Mouse (Mus musculus) fibroblast of lung, adult 2 months (primary cell): ENCODE data around the gene Zfp830.

Experiments
- DNase-seq: peaks from one replicate; pipeline ENCODE4 v3.0.0-alpha.2; 2011; ENCODE audit warnings: low read depth

Gene Zfp830

DNA sequence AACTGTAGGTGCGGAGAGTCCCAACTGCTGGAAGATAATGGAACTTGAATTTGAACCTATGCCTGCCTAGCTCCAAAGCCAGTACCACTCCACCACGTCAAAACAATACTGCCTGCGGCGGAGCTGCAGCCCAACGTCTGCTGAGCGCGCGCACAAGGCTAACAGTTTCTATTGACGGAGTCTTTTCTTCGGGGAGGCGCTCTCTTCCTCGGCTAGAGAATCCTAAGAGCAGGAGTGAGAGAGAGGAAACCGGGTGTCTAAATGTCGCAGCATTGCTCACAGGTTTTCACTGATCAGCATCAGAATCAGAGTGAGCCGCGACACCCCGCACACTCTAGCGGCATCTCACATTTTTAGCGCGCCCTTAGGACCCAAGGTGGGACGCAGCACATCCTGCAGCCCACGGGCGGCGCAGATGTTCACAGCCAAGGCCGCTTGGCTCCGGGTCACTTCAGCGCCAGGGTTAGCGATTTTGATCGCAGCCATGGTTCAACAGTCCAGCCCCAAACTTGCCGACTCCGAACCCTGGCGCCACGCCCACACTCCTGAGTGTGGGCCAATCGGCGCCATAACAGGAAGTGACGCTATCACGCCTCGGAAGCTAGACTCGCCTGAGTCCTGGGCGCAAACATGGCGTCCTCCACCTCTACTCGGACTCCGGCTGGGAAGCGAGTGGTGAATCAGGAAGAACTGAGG lies at the start of gene Zfp830, which contains the start of gene Cct6b:
TSS of gene Zfp830 (plus strand) at position 604 of the 696 bp plus-strand sequence.
TSS of gene Cct6b (minus strand) at position 580 of the 696 bp plus-strand sequence.
- DNase-seq = peak; percentile 82

DNA sequence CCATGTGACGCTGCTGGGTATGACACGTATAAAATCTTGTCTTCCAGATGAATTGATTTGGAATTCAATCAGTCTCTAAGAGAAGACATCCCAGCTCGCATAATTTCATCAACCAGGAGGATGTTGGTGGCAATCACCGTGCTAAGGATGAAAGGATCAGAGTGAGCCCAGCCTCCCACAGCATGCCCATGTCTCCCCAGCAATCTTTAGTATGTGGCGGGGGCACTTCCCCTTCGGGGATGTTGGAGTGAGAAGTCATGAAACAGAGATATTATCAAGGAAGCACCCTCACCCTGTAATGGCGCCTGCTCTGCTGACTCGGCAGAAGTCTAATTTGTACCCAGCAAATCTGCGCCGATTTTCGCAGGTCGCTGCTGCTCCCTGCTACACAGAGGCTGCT lies 44.9 kb upstream of the Zfp830 start:
- DNase-seq = no peak

DNA sequence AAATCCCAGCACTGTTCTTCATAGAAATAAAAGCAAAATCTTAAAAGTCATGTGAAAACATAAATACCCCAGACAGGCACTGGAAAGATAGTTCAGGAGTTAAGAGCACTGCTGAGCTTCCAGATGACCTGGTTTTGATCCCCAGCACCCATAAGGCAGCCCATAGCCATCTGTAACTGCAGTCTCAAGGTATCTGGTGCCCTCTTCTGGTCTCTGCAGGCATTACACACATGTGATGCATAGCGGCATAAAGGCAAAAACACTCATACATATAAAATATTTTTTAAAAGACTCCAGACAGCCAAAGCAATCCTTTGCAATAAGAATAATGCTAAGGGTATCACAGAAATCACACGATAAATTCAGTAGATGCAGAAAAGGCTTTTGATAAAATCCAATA lies 37.3 kb upstream of the Zfp830 start:
- DNase-seq = no peak

DNA sequence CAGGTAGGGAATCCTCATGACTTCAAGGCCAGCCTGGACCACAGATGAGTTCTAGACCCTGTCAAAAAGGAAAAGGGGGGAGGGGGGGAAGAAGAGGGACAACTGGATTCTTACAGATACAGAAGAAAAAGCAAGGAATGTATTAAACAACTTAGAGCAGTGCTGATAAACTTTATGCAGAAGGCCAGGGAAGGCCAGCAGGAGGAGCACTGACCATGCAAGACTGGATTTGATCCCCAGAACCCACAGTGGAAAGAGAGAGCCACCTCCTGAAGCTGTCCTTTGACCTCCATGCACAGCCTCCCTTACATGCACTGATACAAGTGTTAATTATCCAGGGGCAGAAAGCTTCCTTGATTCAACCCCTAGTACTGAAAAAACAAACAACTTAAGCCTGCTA lies 29.9 kb upstream of the Zfp830 start:
- no peak for DNase-seq

DNA sequence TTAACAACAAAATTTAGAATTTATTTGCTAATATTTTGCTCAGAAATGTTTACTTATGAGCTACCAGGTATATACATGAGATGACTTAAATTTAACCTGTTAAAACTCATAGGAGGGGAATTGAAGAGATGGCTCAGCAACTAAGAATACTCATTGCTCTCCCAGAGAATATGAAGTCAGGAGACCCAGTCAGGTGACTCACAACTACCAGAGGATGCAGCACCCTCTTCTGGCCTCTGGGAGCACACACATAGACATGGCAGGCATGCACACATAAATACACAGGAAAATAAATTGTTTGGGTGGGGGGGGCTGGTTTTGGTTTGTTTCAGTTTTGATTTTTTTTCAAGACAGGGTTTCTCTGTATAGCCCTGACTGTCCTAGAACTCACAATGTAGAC lies 25.1 kb upstream of the Zfp830 start:
- no peak for DNase-seq

DNA sequence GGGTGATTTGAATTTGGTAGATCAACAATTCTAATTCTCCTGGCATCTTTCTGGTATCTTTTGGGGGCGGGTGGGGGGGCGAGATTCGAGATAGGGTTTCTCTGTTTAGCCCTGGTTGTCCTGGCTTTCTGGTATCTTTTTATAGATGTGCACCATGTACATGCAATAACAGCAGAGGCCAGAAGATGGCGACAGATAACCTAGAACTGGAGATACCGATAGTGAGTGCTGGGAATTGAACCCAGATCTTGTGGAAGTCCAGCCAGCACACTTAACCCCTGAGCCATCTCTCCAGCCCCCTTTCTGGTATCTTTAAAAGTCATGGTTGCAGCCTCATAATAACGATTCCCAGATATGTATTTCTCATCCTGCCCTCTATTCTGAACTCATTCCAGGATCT lies 18.0 kb upstream of the Zfp830 start:
- no peak for DNase-seq

DNA sequence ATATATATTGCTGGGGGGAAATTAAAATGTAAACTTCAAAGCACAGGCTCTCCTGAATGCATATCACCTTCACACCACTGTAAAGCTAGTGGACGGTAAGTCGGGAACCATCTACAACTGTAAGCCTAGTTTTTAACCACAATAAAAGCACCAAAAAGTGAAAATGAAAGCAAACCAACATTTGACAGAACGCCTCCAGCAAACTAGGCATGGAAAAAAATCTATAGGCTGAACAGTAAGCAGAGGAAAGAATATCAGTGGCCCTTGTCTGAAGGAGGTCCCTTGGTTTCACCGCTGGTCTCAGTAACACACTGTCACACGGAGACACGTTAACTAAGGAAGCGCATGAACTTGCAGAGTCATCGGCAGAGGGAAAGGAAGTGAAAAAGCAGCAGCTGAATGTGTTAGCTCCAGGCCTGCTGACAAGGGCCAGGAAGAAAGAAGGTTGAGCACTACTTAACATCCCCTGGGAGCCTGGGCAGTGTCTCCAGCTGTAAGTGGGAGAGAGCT lies 17.2 kb upstream of the Zfp830 start:
- no peak for DNase-seq

DNA sequence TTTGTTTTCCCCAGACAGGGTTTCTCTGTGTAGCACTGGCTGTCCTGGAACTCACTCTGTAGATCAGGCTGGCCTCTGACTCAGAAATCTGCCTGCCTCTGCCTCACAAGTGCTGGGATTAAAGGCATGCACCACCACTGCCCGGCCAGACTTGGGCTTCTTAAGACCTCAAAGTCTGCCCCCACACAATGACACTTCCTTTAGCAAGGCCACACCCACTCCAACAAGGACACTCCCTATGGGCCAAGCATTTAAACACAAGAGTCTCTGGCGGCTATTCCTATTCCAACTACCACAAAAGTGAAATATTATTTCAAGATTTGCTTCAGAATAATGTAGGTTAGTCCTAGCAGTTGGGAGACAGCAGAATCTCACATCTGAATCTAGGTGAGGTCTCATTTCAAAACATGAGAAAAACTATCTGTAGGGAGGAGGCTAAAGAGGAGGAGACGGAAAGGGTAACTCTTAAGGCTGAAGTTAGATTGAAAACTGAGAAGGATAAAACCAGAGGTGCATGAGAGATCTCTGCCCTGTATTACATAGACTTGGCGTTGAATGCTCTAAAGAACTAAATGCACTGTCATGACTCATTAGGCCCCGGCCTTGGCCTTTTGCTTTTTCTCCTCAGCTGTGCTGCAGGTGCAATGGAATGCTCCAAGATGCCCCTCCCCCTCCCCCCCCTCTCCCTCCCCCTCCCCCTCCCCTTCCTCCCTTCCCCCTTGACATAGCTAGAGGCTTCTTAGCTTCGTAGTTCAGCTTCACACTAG lies 11.6 kb upstream of the Zfp830 start:
- no peak for DNase-seq

DNA sequence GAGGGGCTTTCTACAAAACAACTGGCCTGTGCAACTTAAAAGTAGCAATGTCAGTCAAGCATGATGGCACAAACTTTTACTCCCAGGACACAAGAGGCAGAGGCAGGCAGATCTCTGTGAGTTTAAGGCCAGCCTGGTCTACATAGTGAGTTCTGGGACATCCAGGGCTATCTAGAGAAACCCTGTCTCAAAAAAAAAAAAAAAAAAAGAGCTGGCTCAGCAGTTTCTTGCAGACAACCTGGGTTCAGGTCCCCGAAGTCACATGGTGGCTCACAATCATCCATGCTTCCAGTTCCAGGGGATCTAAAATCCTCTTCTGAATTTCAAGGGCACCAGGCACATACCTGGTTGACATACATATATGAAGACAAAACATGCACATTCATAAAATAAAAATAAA lies 8.2 kb upstream of the Zfp830 start:
- DNase-seq = no peak

DNA sequence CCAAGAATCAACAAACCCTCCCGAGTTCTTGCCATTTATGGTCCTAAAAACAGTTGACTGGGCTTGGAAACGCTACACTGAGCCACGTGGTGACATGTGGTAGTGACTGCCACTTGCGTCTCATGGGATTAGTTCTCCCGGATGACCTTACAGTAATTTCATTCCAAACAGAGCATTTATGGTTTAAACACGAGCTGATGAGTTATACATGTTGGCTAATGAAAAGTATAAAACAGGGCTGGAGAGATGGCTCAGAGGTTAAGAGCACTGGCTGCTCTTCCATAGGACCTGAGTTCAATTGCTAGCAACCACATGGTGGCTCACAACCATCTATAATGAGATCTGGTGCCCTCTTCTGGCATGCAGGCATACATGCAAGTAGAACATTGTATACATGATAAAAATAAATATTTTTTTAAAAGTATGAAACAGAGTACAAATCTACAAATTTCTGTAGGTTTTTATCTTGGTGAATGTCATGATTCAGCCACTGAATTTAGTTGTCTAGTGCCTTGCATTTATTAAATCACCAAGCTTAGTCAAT lies 1.8 kb upstream of the Zfp830 start:
- no peak for DNase-seq

DNA sequence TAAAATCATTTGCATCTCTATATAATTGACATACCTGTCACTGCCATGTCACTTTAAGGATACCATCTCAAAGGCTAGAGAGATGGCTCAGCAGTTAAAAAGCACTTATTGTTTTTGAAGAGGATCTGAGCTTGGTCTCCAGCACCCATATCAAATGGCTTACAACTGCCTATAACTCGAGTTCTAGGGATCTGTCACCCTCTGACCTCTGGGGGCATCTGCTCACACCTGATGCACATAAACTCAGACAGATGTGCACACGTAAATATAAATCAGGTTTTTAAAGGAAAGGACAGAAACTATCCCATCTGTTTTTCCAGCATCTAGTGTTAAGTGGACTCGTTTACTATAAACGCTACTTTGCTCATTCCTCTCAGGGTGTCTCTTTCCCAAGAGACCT lies 884 bp upstream of the Zfp830 start:
- DNase-seq = no peak

DNA sequence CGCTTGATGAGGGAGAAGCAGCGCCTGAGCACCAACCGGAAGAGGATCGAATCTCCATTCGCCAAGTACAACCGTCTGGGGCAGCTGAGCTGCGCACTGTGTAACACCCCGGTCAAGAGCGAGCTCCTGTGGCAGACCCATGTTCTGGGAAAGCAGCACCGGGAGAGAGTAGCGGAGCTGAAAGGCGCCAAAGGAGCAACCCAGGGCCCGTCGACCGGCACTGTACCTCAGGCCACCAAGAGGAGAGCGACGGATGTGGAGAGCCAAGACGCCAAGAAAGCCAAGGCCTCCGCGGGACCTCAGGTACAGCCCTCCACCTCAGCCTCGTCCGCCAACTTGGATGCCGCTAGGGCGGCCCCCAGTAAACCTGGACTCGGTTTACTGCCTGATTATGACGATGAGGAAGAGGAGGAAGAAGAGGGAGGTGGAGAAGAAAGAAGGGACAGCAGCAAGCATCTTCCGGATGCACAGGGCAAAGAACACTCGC lies 336 bp downstream of the Zfp830 start:
- no peak for DNase-seq

DNA sequence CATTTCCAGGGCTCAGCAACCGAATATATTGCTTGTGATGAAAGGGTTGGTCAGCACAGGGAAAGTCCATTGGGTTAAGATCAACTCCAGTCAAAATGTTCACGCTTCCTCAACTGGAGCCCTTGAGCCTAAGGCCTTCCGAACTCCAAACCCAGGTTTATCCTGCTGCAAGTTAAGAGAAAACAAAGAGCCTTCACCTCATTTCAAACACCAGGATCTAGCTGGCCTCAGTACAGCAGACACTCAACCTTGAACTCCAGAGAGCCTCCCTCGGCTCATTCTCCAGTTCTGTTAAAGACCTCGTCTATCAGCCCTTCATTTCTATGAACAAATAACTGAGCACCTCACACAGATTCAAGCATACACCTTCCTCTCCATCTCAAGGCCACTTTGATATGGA lies 16.0 kb downstream of the Zfp830 start:
- no peak for DNase-seq

DNA sequence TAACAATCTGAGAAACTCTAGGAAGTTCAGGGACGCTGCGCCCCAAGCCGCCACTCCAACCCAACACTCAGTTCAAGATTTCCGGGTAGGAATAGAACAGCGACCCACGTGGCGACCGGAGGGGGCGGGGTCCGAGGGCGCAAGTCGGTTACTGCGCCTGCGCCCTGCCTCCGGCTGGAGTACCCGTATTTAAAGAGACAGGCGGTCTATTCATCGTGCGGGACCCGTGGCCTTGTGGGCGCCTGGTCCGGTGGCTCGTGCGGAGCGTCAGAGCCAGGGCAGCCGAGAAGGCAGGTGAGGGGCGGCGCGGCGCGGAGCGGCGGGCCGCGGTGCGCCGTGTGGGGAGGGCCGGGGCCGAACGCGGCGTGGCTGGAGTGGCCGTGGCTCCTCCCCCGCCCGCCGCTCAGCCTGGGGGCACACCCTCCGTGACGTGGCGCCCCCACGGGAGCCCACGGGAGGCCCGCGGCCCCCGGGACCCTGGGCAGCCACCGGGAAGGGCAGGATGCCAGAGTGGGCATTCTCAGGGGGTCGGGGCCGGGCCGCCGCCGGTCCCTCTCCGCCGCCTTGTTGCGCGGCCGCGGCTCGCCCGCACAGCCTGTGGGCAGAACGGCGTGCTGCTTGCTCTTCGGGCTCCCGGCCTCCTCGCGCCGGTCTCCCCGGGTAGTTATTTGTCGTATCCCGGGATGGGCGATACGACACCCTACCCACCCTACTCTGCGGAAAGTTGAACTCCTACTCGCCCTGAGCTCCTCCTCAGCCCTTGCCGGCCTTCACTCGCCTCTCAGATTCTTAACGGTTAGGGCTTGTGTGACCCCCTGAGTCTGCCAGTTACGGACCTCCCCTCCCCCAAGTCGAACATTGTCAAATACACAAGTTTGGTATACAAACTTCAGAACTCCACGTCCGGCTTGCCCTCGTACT lies 17.1 kb downstream of the Zfp830 start, which contains the start of gene Lig3:
TSS of gene Lig3 (plus strand) at position 126 of the 921 bp plus-strand sequence.
- DNase-seq = peak; percentile 78

DNA sequence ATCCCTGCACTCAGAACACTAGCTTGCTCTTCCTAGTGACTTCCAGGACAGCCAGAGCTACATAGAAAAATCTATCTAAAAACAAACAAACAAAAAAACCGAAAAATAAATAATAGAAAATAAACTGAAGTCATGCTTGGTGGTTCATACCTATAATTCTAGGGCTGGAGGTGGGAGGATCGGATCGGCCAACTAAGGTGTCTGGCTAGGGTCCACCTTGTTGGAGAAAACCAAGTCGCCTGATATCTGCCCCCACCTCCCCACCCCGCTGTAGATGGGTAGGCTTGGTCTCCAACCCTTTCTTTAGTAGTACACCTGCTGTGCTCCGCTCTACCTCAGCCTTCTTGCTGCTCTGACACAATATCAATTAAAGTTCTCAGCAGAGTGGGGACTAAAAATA lies 18.1 kb downstream of the Zfp830 start:
- DNase-seq = no peak

DNA sequence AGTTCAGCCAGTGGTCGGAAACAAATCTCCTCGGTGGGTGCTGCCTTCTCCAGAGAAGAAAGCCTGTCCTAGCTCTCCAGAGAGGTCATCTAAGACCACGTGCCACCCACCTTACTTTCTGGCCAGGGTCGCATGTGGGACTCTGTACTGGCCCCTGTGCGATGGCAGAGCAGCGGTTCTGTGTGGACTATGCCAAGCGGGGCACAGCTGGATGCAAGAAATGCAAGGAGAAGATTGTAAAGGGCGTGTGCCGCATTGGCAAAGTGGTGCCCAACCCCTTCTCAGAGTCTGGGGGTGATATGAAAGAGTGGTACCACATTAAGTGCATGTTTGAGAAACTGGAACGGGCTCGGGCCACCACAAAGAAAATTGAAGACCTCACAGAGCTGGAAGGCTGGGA lies 19.3 kb downstream of the Zfp830 start:
- no peak for DNase-seq

DNA sequence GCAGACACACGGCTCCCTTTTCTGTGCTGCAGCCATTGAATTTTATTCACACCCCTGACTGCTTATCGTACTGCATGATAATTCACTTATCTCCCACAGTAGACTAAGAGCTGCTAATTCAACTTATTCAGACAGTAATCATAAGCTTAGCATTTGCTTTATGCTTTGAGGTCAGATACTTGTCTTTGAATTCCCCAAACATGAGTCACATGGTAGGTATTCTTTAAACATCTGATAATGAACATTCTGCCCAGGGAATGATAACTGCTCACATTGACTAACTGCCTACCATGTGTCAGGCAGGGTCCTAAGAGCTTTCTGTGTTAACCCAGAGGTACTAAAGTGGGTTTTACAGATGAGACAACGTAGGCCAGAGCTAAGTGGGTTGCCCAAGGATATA lies 42.5 kb downstream of the Zfp830 start:
- DNase-seq = no peak

DNA sequence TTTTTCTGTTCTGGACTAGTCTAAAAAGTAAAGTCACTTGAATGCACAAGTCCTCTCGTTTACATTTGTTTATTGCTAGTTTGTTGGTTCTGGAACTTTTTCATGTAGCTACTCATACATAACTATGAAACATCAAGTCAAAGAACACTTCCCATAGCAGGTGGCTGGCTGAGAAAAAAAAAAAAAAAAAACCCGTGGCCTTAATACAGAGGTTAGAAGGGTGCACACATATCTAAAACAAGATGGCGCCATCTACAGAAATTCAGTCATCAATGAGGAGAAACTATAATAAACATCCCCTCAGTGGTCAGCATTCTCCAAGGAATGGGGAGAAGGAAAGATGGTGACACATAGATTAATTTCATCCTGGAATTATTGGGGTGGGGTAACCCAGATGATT lies 43.2 kb downstream of the Zfp830 start:
- no peak for DNase-seq

DNA sequence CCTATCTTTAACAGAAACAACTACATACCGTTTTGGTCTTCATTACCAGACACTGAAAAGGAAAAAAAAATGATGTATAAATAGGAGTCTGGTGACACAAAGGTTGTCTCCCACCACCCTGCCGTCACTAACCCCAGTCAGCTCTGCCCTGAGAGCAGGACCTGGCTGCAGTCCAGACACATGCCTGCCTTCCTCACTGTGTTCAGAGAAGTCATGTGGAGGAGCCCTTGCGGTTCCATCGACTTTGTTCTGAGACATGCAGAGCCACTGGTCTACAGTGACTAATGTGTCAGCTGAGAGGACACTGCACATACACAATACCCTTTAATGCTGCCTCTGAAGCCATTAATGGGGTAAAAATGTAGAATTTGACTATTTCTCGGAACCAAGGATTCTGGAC lies 44.3 kb downstream of the Zfp830 start:
- no peak for DNase-seq
